Mouse (Mus musculus): Measurements from ENCODE around the gene AI467606. TPM values are rescaled to one million over a fixed set of nuclear protein-coding genes. Genes with fewer than 3 reads are reported as not detected.

Gene AI467606
- 0.28 and 0.34 TPM in 2 replicates for total RNA-seq (2014; rRNA removed)
- 1.2 and 1.3 TPM in 2 replicates for polyA plus RNA-seq (2012; rRNA removed)

- Histone ChIP-seq H3K4me3 (ENCODE audit: insufficient read depth, low read depth, low read length) (peak within 1 kb of the TSS; percentile 6), H3K36me3 (ENCODE audit: control insufficient read depth, insufficient read depth, low read length) (no peaks in the 10 kb centered on the region), H3K27ac (replicated peaks; ENCODE audit: insufficient read depth, low read depth, low read length) (peak within 1 kb of the TSS; percentile 41), H3K79me2 (ENCODE audit: control insufficient read depth, insufficient read depth, low read length) (no peaks in the 10 kb centered on the region), H3K4me1 (ENCODE audit: control insufficient read depth, insufficient read depth, low read length) (peaks cover 2% of the 10 kb centered on the region; the same call in 1 of the 2 replicates), H3K27me3 (ENCODE audit: control insufficient read depth, insufficient read depth, low read length) (no peaks in the 10 kb centered on the region), H3K9ac (ENCODE audit: low read depth, low read length) (no peak within 1 kb of the TSS)
- no peak for TF ChIP-seq POLR2A (IDR thresholded peaks at IDR 0.05; ENCODE audit: extremely low read depth, insufficient read depth, low read length)
- TF ChIP-seq CTCF (IDR thresholded peaks at IDR 0.05; ENCODE audit: low read depth, low read length): no peak
- DNase-seq (ENCODE audit: extremely low read depth, low read depth, low spot score): no peak
- 87% methylated on average over 16 of the region's 16 CpGs for WGBS
These were observed at the start of gene AI467606 for GRCm38 (mm10) chr7:127091114-127091896. Gene AI467606 (plus strand): TSS chr7:127091359.

GRCm38 (mm10) chr7:127041851-127042672 lies 49.1 kb upstream of the AI467606 start, which contains the start of gene Kif22:
Gene Kif22 (minus strand): TSS chr7:127042471.
- DNase-seq (ENCODE audit: extremely low read depth, low read depth, low spot score): peak; percentile 75
- Histone ChIP-seq H3K9ac (ENCODE audit: low read depth, low read length) (peak within 1 kb of the TSS; percentile 80), H3K36me3 (ENCODE audit: control insufficient read depth, insufficient read depth, low read length) (no peaks in the 10 kb centered on the region), H3K79me2 (ENCODE audit: control insufficient read depth, insufficient read depth, low read length) (no peaks in the 10 kb centered on the region), H3K4me3 (ENCODE audit: insufficient read depth, low read depth, low read length) (peak within 1 kb of the TSS; percentile 77), H3K4me1 (ENCODE audit: control insufficient read depth, insufficient read depth, low read length) (peaks cover 3% of the 10 kb centered on the region), H3K27ac (replicated peaks; ENCODE audit: insufficient read depth, low read depth, low read length) (0 out of 2 replicates have a peak within 1 kb of the TSS, but pooled peaks have one; percentile 20), H3K27me3 (ENCODE audit: control insufficient read depth, insufficient read depth, low read length) (no peaks in the 10 kb centered on the region)
- no peak for TF ChIP-seq POLR2A (IDR thresholded peaks at IDR 0.05; ENCODE audit: extremely low read depth, insufficient read depth, low read length)
- no peak for TF ChIP-seq CTCF (IDR thresholded peaks at IDR 0.05; ENCODE audit: low read depth, low read length)
- WGBS: under 1% methylated on average over 53 of the region's 53 CpGs

GRCm38 (mm10) chr7:127055026-127055585 lies 36.1 kb upstream of the AI467606 start:
- TF ChIP-seq POLR2A (IDR thresholded peaks at IDR 0.05; ENCODE audit: extremely low read depth, insufficient read depth, low read length) (no peak), CTCF (IDR thresholded peaks at IDR 0.05; ENCODE audit: low read depth, low read length) (0 out of 2 replicates have a peak, but pooled peaks have one; percentile 5)
- DNase-seq (ENCODE audit: extremely low read depth, low read depth, low spot score): no peak
- 70% methylated on average over 5 of the region's 5 CpGs for WGBS

GRCm38 (mm10) chr7:127065538-127065937 lies 25.6 kb upstream of the AI467606 start:
- DNase-seq (ENCODE audit: extremely low read depth, low read depth, low spot score): no peak

More at GRCm38 (mm10) chr7:127055026-127055585, 36.1 kb upstream of the AI467606 start:
- no peak overlapping the region for H3K4me3 ChIP-seq (ENCODE audit: insufficient read depth, low read depth, low read length)
- H3K79me2 ChIP-seq (ENCODE audit: control insufficient read depth, insufficient read depth, low read length): no peaks in the 10 kb centered on the region
- H3K9ac ChIP-seq (ENCODE audit: low read depth, low read length): no peak overlapping the region
- no peaks in the 10 kb centered on the region for H3K36me3 ChIP-seq (ENCODE audit: control insufficient read depth, insufficient read depth, low read length)
- H3K4me1 ChIP-seq (ENCODE audit: control insufficient read depth, insufficient read depth, low read length): no peaks in the 10 kb centered on the region
- H3K27me3 ChIP-seq (ENCODE audit: control insufficient read depth, insufficient read depth, low read length): no peaks in the 10 kb centered on the region
- no peak overlapping the region for H3K27ac ChIP-seq (replicated peaks; ENCODE audit: insufficient read depth, low read depth, low read length)

GRCm38 (mm10) chr7:127066317-127066716 lies 24.8 kb upstream of the AI467606 start:
- H3K27ac ChIP-seq (replicated peaks; ENCODE audit: insufficient read depth, low read depth, low read length): no peak overlapping the region
- WGBS: 78% methylated on average over 4 of the region's 4 CpGs
- TF ChIP-seq POLR2A (IDR thresholded peaks at IDR 0.05; ENCODE audit: extremely low read depth, insufficient read depth, low read length) (no peak), CTCF (IDR thresholded peaks at IDR 0.05; ENCODE audit: low read depth, low read length) (no peak)
- no peaks in the 10 kb centered on the region for H3K27me3 ChIP-seq (ENCODE audit: control insufficient read depth, insufficient read depth, low read length)
- DNase-seq (ENCODE audit: extremely low read depth, low read depth, low spot score): no peak
- H3K9ac ChIP-seq (ENCODE audit: low read depth, low read length): no peak overlapping the region
- H3K36me3 ChIP-seq (ENCODE audit: control insufficient read depth, insufficient read depth, low read length): no peaks in the 10 kb centered on the region
- H3K4me1 ChIP-seq (ENCODE audit: control insufficient read depth, insufficient read depth, low read length): peaks cover 5% of the 10 kb centered on the region
- no peak overlapping the region for H3K4me3 ChIP-seq (ENCODE audit: insufficient read depth, low read depth, low read length)
- H3K79me2 ChIP-seq (ENCODE audit: control insufficient read depth, insufficient read depth, low read length): no peaks in the 10 kb centered on the region

More at GRCm38 (mm10) chr7:127065538-127065937, 25.6 kb upstream of the AI467606 start:
- no peaks in the 10 kb centered on the region for H3K36me3 ChIP-seq (ENCODE audit: control insufficient read depth, insufficient read depth, low read length)
- no peak overlapping the region for H3K27ac ChIP-seq (replicated peaks; ENCODE audit: insufficient read depth, low read depth, low read length)
- no peaks in the 10 kb centered on the region for H3K27me3 ChIP-seq (ENCODE audit: control insufficient read depth, insufficient read depth, low read length)
- H3K79me2 ChIP-seq (ENCODE audit: control insufficient read depth, insufficient read depth, low read length): no peaks in the 10 kb centered on the region
- no peak overlapping the region for H3K4me3 ChIP-seq (ENCODE audit: insufficient read depth, low read depth, low read length)
- no peak overlapping the region for H3K9ac ChIP-seq (ENCODE audit: low read depth, low read length)
- peaks cover 6% of the 10 kb centered on the region for H3K4me1 ChIP-seq (ENCODE audit: control insufficient read depth, insufficient read depth, low read length)
- 87% methylated on average over 6 of the region's 6 CpGs for WGBS
- TF ChIP-seq CTCF (IDR thresholded peaks at IDR 0.05; ENCODE audit: low read depth, low read length) (0 out of 2 replicates have a peak, but pooled peaks have one; percentile 1), POLR2A (IDR thresholded peaks at IDR 0.05; ENCODE audit: extremely low read depth, insufficient read depth, low read length) (no peak)

Measured in liver, adult 2 months (tissue).